Mouse (Mus musculus): Measurements from ENCODE around the gene Gm11077. TPM values are rescaled to one million over a fixed set of nuclear protein-coding genes. Genes with fewer than 3 reads are reported as not detected.

Gm11077 gene
- total RNA-seq (2014; rRNA removed) (not detected in 2 replicates), polyA plus RNA-seq (2015; fragmentation: Nextera tagmentation; extraction: Ambion mirVana) (not detected in 2 replicates)

DNA sequence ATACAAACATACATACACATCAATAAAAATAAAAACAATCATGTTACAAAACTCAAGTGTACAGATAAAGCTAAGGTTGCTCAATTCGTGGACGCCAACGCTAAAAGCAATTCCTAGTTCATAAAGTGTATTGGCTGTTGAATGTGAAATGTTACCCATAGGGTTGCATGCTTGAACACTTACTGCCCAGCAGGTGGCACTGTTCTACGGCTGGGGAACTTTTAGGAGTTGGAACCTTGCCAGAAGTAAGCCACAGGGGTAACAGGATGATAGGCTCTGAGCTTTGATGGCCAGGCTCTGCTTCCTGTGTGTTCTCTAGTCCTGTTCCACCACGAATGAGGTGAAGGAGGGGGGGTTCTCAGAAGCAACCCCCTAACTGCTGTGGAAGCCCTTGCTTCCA lies at the start of gene Gm11077:
Gm11077 (plus strand) TSS at position 13 of the 400 bp plus-strand sequence.
- no peaks in the 10 kb centered on the region for H3K36me3 ChIP-seq (ENCODE audit: insufficient read depth, low read length)
- H3K9ac ChIP-seq (replicated peaks; ENCODE audit: low read length, poor library complexity, severe bottlenecking) = no peak within 1 kb of the TSS
- no peaks in the 10 kb centered on the region for H3K27me3 ChIP-seq (ENCODE audit: insufficient read depth, low read length)
- no peak within 1 kb of the TSS for H3K27ac ChIP-seq (ENCODE audit: low read depth, low read length)
- H3K4me3 ChIP-seq (ENCODE audit: low read depth, low read length) = no peak within 1 kb of the TSS
- DNase-seq (ENCODE audit: low spot score) (no peak), ATAC-seq (ENCODE audit: low FRiP score) (no peak)
- no peaks in the 10 kb centered on the region for H3K4me1 ChIP-seq (ENCODE audit: insufficient read depth, low read length)
- no peak within 1 kb of the TSS for H3K4me2 ChIP-seq (ENCODE audit: low read depth, low read length, poor library complexity, severe bottlenecking)
- 87% methylated on average over 5 of the region's 5 CpGs for WGBS
- peak; percentile 42 for TF ChIP-seq CTCF (IDR thresholded peaks at IDR 0.05)
- no peaks in the 10 kb centered on the region for H3K9me3 ChIP-seq (ENCODE audit: low read length)

DNA sequence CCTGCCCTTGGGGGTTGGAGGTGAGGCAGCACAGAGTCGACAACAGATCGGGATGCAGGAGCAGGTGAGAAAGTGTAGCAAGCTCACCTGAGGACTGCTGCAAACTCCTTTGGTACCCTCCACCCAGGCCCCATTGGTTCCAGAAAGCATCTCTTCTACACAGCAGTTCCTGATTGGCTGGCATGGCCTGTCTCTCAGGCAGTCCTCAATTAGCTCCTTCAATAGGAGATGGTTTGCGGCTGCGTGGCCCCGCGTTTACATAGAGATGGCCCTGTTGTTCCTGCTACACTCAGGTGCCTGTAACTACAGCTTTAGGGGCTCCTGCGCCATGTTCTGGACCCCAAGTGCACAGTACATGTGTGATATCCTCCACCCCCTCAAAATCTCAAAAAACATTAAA lies 48.4 kb upstream of the Gm11077 start:
- Histone ChIP-seq H3K4me2 (ENCODE audit: low read depth, low read length, poor library complexity, severe bottlenecking) (no peak overlapping the region), H3K4me3 (ENCODE audit: low read depth, low read length) (no peak overlapping the region), H3K9me3 (ENCODE audit: low read length) (no peaks in the 10 kb centered on the region), H3K4me1 (ENCODE audit: insufficient read depth, low read length) (peaks cover 12% of the 10 kb centered on the region; the same call in 1 of the 2 replicates), H3K27me3 (ENCODE audit: insufficient read depth, low read length) (no peaks in the 10 kb centered on the region), H3K9ac (replicated peaks; ENCODE audit: low read length, poor library complexity, severe bottlenecking) (no peak overlapping the region), H3K36me3 (ENCODE audit: insufficient read depth, low read length) (no peaks in the 10 kb centered on the region), H3K27ac (ENCODE audit: low read depth, low read length) (no peak overlapping the region)
- ATAC-seq (ENCODE audit: low FRiP score) (no peak), DNase-seq (ENCODE audit: low spot score) (no peak)
- WGBS = 56% methylated on average over 7 of the region's 7 CpGs
- no peak for TF ChIP-seq CTCF (IDR thresholded peaks at IDR 0.05)

GRCm38 (mm10) chr6:140682829-140683228 lies 46.3 kb upstream of the Gm11077 start:
- no peak for DNase-seq (ENCODE audit: low spot score)
- H3K9ac ChIP-seq (replicated peaks; ENCODE audit: low read length, poor library complexity, severe bottlenecking) = no peak overlapping the region
- WGBS = 50% methylated on average over 13 of the region's 13 CpGs
- no peak for TF ChIP-seq CTCF (IDR thresholded peaks at IDR 0.05)
- H3K4me3 ChIP-seq (ENCODE audit: low read depth, low read length) = no peak overlapping the region
- no peaks in the 10 kb centered on the region for H3K27me3 ChIP-seq (ENCODE audit: insufficient read depth, low read length)
- no peaks in the 10 kb centered on the region for H3K36me3 ChIP-seq (ENCODE audit: insufficient read depth, low read length)
- H3K9me3 ChIP-seq (ENCODE audit: low read length) = no peaks in the 10 kb centered on the region
- no peak overlapping the region for H3K27ac ChIP-seq (ENCODE audit: low read depth, low read length)
- H3K4me1 ChIP-seq (ENCODE audit: insufficient read depth, low read length) = peaks cover 12% of the 10 kb centered on the region; the same call in 1 of the 2 replicates
- no peak for ATAC-seq (ENCODE audit: low FRiP score)
- H3K4me2 ChIP-seq (ENCODE audit: low read depth, low read length, poor library complexity, severe bottlenecking) = no peak overlapping the region

DNA sequence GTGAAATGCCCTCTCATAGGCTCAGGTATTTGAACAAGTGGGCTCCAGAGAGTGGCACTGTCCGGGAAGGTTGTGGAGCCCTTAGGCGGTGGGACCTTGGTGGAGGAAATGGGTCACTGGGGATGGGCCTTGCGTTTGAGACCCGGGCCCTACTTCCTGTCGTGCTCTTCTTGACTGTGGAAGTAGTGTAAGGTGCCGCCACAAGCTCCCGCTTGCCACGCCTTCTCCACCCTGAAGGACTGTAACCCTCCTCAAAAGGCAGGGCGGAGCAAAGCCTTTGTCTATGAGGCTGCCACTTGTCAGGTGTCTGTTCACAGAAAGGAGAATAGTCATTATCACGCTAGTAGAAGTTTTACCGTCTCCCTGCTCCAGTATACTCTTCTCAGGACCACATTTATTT lies 44.7 kb upstream of the Gm11077 start:
- ATAC-seq (ENCODE audit: low FRiP score) (no peak), DNase-seq (ENCODE audit: low spot score) (no peak)
- H3K4me2 ChIP-seq (ENCODE audit: low read depth, low read length, poor library complexity, severe bottlenecking) = no peak overlapping the region
- no peak overlapping the region for H3K4me3 ChIP-seq (ENCODE audit: low read depth, low read length)
- no peaks in the 10 kb centered on the region for H3K9me3 ChIP-seq (ENCODE audit: low read length)
- H3K36me3 ChIP-seq (ENCODE audit: insufficient read depth, low read length) = no peaks in the 10 kb centered on the region
- H3K27me3 ChIP-seq (ENCODE audit: insufficient read depth, low read length) = no peaks in the 10 kb centered on the region
- no peak for TF ChIP-seq CTCF (IDR thresholded peaks at IDR 0.05)
- 92% methylated on average over 11 of the region's 11 CpGs for WGBS
- H3K4me1 ChIP-seq (ENCODE audit: insufficient read depth, low read length) = no peaks in the 10 kb centered on the region
- no peak overlapping the region for H3K9ac ChIP-seq (replicated peaks; ENCODE audit: low read length, poor library complexity, severe bottlenecking)
- H3K27ac ChIP-seq (ENCODE audit: low read depth, low read length) = no peak overlapping the region

- Histone ChIP-seq H3K4me1 (ENCODE audit: insufficient read depth, low read length) (no peaks in the 10 kb centered on the region), H3K9ac (replicated peaks; ENCODE audit: low read length, poor library complexity, severe bottlenecking) (no peak overlapping the region), H3K4me3 (ENCODE audit: low read depth, low read length) (no peak overlapping the region), H3K27me3 (ENCODE audit: insufficient read depth, low read length) (no peaks in the 10 kb centered on the region), H3K9me3 (ENCODE audit: low read length) (no peaks in the 10 kb centered on the region), H3K4me2 (ENCODE audit: low read depth, low read length, poor library complexity, severe bottlenecking) (no peak overlapping the region), H3K27ac (ENCODE audit: low read depth, low read length) (no peak overlapping the region), H3K36me3 (ENCODE audit: insufficient read depth, low read length) (no peaks in the 10 kb centered on the region)
- ATAC-seq (ENCODE audit: low FRiP score) (no peak), DNase-seq (ENCODE audit: low spot score) (peak; percentile 40)
- 76% methylated on average over 16 of the region's 16 CpGs for WGBS
- no peak for TF ChIP-seq CTCF (IDR thresholded peaks at IDR 0.05)
Observed at GRCm38 (mm10) chr6:140689617-140690404, 39.3 kb upstream of the Gm11077 start.

GRCm38 (mm10) chr6:140692160-140692559 lies 36.9 kb upstream of the Gm11077 start:
- DNase-seq (ENCODE audit: low spot score) (no peak), ATAC-seq (ENCODE audit: low FRiP score) (no peak)
- Histone ChIP-seq H3K9me3 (ENCODE audit: low read length) (no peaks in the 10 kb centered on the region), H3K36me3 (ENCODE audit: insufficient read depth, low read length) (no peaks in the 10 kb centered on the region), H3K4me1 (ENCODE audit: insufficient read depth, low read length) (no peaks in the 10 kb centered on the region), H3K4me2 (ENCODE audit: low read depth, low read length, poor library complexity, severe bottlenecking) (no peak overlapping the region), H3K9ac (replicated peaks; ENCODE audit: low read length, poor library complexity, severe bottlenecking) (no peak overlapping the region), H3K4me3 (ENCODE audit: low read depth, low read length) (no peak overlapping the region), H3K27ac (ENCODE audit: low read depth, low read length) (no peak overlapping the region), H3K27me3 (ENCODE audit: insufficient read depth, low read length) (no peaks in the 10 kb centered on the region)
- 89% methylated on average over 6 of the region's 6 CpGs for WGBS
- TF ChIP-seq CTCF (IDR thresholded peaks at IDR 0.05) = no peak
